Mouse (Mus musculus) lung, embryonic 16.5 days (tissue): ENCODE results near the gene Pglyrp1. TPM values are rescaled to one million over a fixed set of nuclear protein-coding genes. Genes with fewer than 3 reads are reported as not detected.
A peak's percentile ranks its signal among the peaks of the same experiment; 100 is the strongest.

Experiments
- ATAC-seq: fragments of 200-750 bp; cut with Nextera tagmentation; 2 replicates; pipeline ENCODE4 v1.8.0; 2017; ENCODE audit warnings: low read depth, mild to moderate bottlenecking, moderate library complexity
- H3K27ac ChIP-seq: fragments of 300-500 bp; sonication (generic); 2 replicates; pipeline ENCODE4 v1.5.1; 2014; ENCODE audit warnings: mild to moderate bottlenecking, control low read depth, low read length
- H3K27me3 ChIP-seq: fragments of 300-500 bp; sonication (generic); 2 replicates; pipeline ENCODE4 v1.6.1; 2014; ENCODE audit warnings: low read depth, low read length, mixed read lengths; ENCODE audit not compliant: control insufficient read depth, insufficient read depth
- H3K36me3 ChIP-seq: fragments of 300-500 bp; sonication (generic); 2 replicates; pipeline ENCODE4 v1.6.1; 2014; ENCODE audit warnings: low read length; ENCODE audit not compliant: control insufficient read depth, insufficient read depth
- H3K4me1 ChIP-seq: fragments of 300-500 bp; sonication (generic); replicated peaks from 2 replicates; pipeline ENCODE4 v1.6.1; 2014; ENCODE audit warnings: low read length, mixed read lengths; ENCODE audit not compliant: control insufficient read depth, insufficient read depth
- H3K4me2 ChIP-seq: fragments of 300-500 bp; sonication (generic); 2 replicates; pipeline ENCODE4 v1.6.1; 2014; ENCODE audit warnings: low read depth, low read length, control low read depth
- H3K4me3 ChIP-seq: fragments of 300-500 bp; sonication (generic); 2 replicates; pipeline ENCODE4 v1.5.1; 2014; ENCODE audit warnings: mild to moderate bottlenecking, low read length, control low read depth
- H3K9ac ChIP-seq: fragments of 300-500 bp; sonication (generic); 2 replicates; pipeline ENCODE4 v1.6.1; 2014; ENCODE audit warnings: low read length, control low read depth
- H3K9me3 ChIP-seq: fragments of 300-500 bp; sonication (generic); 2 replicates; pipeline ENCODE4 v1.6.1; 2016; ENCODE audit warnings: low read length; ENCODE audit not compliant: control insufficient read depth
- WGBS: fragments of 180-500 bp; shearing (Covaris S2); extraction: QIAGEN DNeasy Blood & Tissue Kit; methylation state at CpG from one replicate; pipeline ENCODE4 v1.1.7; 2014; 5-methylcytosine and 5-hydroxymethylcytosine counted together
- polyA plus RNA-seq: library from polyadenylated mRNA; unstranded; fragments of >200 nt; fragmentation: Nextera tagmentation; extraction: Ambion mirVana; gene quantifications from 2 replicates; pipeline ENCODE4 v1.2.1, GENCODE M21; 2015

The Pglyrp1 gene
- polyA plus RNA-seq, 1 experiment from 2014 or later, result 12.5 TPM

GRCm38 (mm10) chr7:18896536-18896935 is 25.4 kb downstream of the Pglyrp1 start:
- Histone ChIP-seq H3K27ac (no peak overlapping the region), H3K4me2 (no peak overlapping the region), H3K9me3 (no peaks in the 10 kb centered on the region), H3K27me3 (peaks cover 6% of the 10 kb centered on the region), H3K4me3 (no peak overlapping the region), H3K9ac (no peak overlapping the region), H3K36me3 (no peaks in the 10 kb centered on the region), H3K4me1 (peaks cover 14% of the 10 kb centered on the region; the same call in 1 of the 2 replicates)
- 42% methylated on average over 5 of the region's 5 CpGs for WGBS
- ATAC-seq, result no peak

- peak; percentile 50 for ATAC-seq
- H3K9me3 ChIP-seq, result no peaks in the 10 kb centered on the region
- H3K27me3 ChIP-seq, result no peaks in the 10 kb centered on the region
These were observed 29.4 kb downstream of the Pglyrp1 start for GRCm38 (mm10) chr7:18900513-18900912.

GRCm38 (mm10) chr7:18902486-18902885 is 31.4 kb downstream of the Pglyrp1 start:
- Histone ChIP-seq H3K9me3 (no peaks in the 10 kb centered on the region), H3K36me3 (no peaks in the 10 kb centered on the region; the same call in 1 of the 2 replicates), H3K4me1 (0 out of 2 replicates have a peak, but pooled peaks cover 5% of the 10 kb centered on the region), H3K4me3 (no peak overlapping the region), H3K4me2 (no peak overlapping the region), H3K27me3 (no peaks in the 10 kb centered on the region), H3K9ac (no peak overlapping the region), H3K27ac (no peak overlapping the region)
- ATAC-seq, result no peak
- WGBS, result 71% methylated on average over 3 of the region's 3 CpGs

More at GRCm38 (mm10) chr7:18900513-18900912, 29.4 kb downstream of the Pglyrp1 start:
- no peaks in the 10 kb centered on the region; the same call in 1 of the 2 replicates for H3K36me3 ChIP-seq
- H3K9ac ChIP-seq, result no peak overlapping the region
- H3K4me2 ChIP-seq, result no peak overlapping the region
- 0 out of 2 replicates have a peak overlapping the region, but pooled peaks have one; percentile 22 for H3K27ac ChIP-seq
- H3K4me3 ChIP-seq, result no peak overlapping the region
- WGBS, result 60% methylated on average over 2 of the region's 2 CpGs
- 0 out of 2 replicates have a peak, but pooled peaks cover 5% of the 10 kb centered on the region for H3K4me1 ChIP-seq

GRCm38 (mm10) chr7:18904971-18905370 is 33.8 kb downstream of the Pglyrp1 start:
- H3K4me1 ChIP-seq, result peaks cover 17% of the 10 kb centered on the region
- H3K27ac ChIP-seq, result no peak overlapping the region
- H3K9me3 ChIP-seq, result no peaks in the 10 kb centered on the region
- 73% methylated on average over 3 of the region's 3 CpGs for WGBS
- no peak for ATAC-seq
- H3K9ac ChIP-seq, result no peak overlapping the region
- H3K4me3 ChIP-seq, result no peak overlapping the region
- no peaks in the 10 kb centered on the region; the same call in 1 of the 2 replicates for H3K36me3 ChIP-seq
- no peak overlapping the region for H3K4me2 ChIP-seq
- H3K27me3 ChIP-seq, result no peaks in the 10 kb centered on the region

- 3% methylated on average over 17 of the region's 17 CpGs for WGBS
- ATAC-seq, result peak; percentile 8
- Histone ChIP-seq H3K4me1 (peaks cover 16% of the 10 kb centered on the region), H3K4me3 (peak overlapping the region; percentile 74), H3K27me3 (no peaks in the 10 kb centered on the region), H3K9me3 (no peaks in the 10 kb centered on the region), H3K9ac (peak overlapping the region; percentile 74), H3K27ac (peak overlapping the region; percentile 10; the same call in 1 of the 2 replicates), H3K36me3 (no peaks in the 10 kb centered on the region), H3K4me2 (peak overlapping the region; percentile 58)
These were observed 38.7 kb downstream of the Pglyrp1 start for GRCm38 (mm10) chr7:18909797-18910196.

GRCm38 (mm10) chr7:18910241-18910831 is 39.2 kb downstream of the Pglyrp1 start, which contains the start of gene Ccdc61:
Ccdc61 (minus strand) TSS chr7:18910415.
- peak within 1 kb of the TSS; percentile 77 for H3K4me2 ChIP-seq
- no peaks in the 10 kb centered on the region for H3K27me3 ChIP-seq
- peak within 1 kb of the TSS; percentile 10; the same call in 1 of the 2 replicates for H3K27ac ChIP-seq
- H3K9me3 ChIP-seq, result no peaks in the 10 kb centered on the region
- no peaks in the 10 kb centered on the region for H3K36me3 ChIP-seq
- peaks cover 16% of the 10 kb centered on the region for H3K4me1 ChIP-seq
- H3K4me3 ChIP-seq, result peak within 1 kb of the TSS; percentile 74
- peak within 1 kb of the TSS; percentile 74 for H3K9ac ChIP-seq
- peak; percentile 99 for ATAC-seq
- 0% methylated on average over 33 of the region's 33 CpGs for WGBS

- Histone ChIP-seq H3K9me3 (no peaks in the 10 kb centered on the region), H3K9ac (no peak overlapping the region), H3K27me3 (no peaks in the 10 kb centered on the region), H3K36me3 (no peaks in the 10 kb centered on the region), H3K4me3 (no peak overlapping the region), H3K4me1 (no peaks in the 10 kb centered on the region; the same call in 1 of the 2 replicates), H3K27ac (no peak overlapping the region), H3K4me2 (no peak overlapping the region)
- 70% methylated on average over 4 of the region's 4 CpGs for WGBS
- ATAC-seq, result no peak
These were observed 45.1 kb downstream of the Pglyrp1 start for GRCm38 (mm10) chr7:18916254-18916653.

GRCm38 (mm10) chr7:18917931-18918330 is 46.8 kb downstream of the Pglyrp1 start:
- Histone ChIP-seq H3K4me2 (no peak overlapping the region), H3K4me3 (no peak overlapping the region), H3K27ac (no peak overlapping the region), H3K4me1 (no peaks in the 10 kb centered on the region), H3K27me3 (no peaks in the 10 kb centered on the region), H3K9ac (no peak overlapping the region), H3K9me3 (no peaks in the 10 kb centered on the region), H3K36me3 (no peaks in the 10 kb centered on the region)
- WGBS, result 56% methylated on average over 3 of the region's 3 CpGs
- no peak for ATAC-seq

- WGBS, result under 1% methylated on average over 12 of the region's 12 CpGs
- Histone ChIP-seq H3K27me3 (peaks cover 11% of the 10 kb centered on the region), H3K9ac (no peak overlapping the region), H3K9me3 (no peaks in the 10 kb centered on the region), H3K4me3 (no peak overlapping the region), H3K36me3 (no peaks in the 10 kb centered on the region), H3K4me2 (peak overlapping the region; percentile 1; the same call in 1 of the 2 replicates), H3K27ac (no peak overlapping the region), H3K4me1 (peaks cover 5% of the 10 kb centered on the region)
- peak; percentile 74 for ATAC-seq
These were observed 49.9 kb downstream of the Pglyrp1 start for GRCm38 (mm10) chr7:18921069-18921468.
